Mouse (Mus musculus): ENCODE measurements around the gene Xylt1.

Xylt1 gene

DNA sequence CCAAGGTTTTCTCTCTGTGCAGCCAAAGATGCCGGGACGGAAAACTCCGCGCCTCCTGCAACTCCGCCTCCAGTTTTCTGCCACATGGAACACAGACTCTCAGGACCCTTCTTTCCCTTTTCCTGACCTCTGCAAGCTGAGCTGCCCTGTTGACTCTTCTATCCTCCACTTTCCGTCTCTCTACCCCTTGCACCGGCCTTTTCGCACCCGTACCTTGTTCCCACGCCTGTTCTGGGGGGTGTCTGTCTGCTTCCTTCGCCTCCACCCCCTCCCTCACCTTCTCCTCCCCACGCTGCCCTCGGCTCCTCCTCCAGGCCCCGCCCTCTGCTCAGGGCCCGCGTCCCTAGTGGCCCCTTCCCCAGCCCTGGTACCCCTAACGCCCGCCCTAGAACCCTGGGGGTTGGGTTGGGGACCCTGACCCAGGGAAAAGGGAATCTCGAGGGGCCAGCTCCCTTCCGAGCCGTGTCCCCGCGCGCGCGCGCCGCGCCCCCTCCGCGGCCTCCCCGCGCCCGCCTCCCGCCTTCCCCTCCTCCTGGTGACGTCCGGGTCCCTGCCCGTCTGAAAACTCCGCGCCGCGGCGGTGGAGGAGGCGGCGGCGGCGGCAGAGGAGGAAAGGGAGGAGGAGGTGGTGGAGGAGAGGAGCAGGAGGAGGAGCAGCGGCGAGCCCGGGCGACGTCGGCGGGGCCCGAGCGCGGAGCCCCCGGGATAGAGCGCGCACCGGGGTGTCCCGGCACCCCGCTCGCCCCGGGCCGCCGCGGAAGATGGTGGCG, at the start of gene Xylt1:
Gene Xylt1, plus strand, starts transcription at position 562 of the 770 bp plus-strand sequence.
- peak; percentile 74 for DNase-seq (ENCODE audit: low spot score)

DNA sequence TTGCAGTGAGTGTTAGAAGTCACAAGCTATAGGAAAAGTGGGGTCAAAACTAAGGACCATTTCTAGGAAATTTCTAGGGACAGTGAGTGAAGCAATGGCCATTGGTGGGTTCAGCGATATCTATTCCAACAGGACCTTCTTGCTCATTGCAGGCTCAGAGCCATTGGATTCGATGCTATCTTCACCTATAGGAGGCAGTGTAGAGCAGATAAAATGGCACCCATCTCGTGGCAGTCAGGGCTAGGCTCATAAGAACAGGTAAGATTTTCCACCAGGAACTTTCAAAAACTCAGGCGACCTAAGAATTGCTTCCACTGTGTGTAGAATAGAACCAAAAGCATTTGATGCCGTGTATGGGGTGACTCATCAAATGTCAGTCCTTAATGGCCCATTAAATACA, 46.8 kb upstream of the Xylt1 start:
- no peak for DNase-seq (ENCODE audit: low spot score)

DNA sequence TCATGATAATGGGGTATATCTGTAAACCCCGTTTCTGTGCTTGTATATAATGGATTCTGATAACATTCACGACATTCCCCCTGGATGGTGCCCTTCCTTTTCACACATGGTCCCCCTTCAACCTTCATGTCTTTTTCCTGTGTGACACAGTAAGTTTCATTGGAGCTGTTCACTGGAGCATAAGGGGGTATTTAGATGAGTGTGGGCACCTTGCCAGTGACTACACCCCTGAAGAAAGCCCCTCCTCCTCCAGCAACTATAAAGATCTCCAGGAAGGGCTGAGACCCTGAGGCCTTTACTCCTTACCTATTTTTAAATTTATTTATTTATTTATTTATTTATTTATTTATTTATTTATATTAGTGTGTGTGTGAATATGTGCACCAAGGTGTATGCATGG, 24.5 kb upstream of the Xylt1 start:
- DNase-seq (ENCODE audit: low spot score), result no peak

DNA sequence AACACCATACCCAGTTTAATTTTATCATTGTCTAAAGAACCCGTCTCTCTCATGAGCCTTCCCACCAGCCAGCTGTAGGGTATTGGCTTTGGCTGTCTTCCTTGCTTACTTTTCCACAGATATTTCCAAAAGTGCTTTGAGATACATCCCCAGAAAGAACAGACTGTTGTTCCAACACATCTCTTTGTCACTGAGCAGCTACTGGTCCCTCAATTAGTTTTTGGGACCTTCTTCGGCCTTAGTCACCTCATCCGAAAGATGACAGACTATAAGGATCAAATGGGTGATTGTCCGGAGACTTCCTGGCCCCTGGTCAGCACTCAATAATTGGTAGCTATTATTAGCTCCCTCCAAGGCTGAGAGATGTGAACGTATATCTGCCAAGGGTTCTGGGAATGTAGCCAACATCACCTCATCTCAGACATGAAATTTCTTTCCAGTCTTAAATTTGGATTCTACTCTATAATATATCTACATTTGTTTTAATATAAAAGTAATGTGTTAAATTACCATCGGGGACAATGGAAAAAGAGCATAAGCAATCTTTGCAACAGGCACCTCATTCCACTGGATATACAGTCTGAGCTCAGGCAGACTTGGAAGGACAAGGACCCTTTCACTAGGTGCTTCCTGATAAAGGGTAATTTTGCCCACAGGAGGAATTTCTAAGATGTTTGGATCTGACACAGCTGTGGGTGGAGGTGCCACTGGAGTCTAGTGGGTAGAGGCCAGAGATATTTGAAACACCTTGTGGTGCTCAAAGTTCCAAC, 23.2 kb upstream of the Xylt1 start:
- DNase-seq (ENCODE audit: low spot score), result no peak

DNA sequence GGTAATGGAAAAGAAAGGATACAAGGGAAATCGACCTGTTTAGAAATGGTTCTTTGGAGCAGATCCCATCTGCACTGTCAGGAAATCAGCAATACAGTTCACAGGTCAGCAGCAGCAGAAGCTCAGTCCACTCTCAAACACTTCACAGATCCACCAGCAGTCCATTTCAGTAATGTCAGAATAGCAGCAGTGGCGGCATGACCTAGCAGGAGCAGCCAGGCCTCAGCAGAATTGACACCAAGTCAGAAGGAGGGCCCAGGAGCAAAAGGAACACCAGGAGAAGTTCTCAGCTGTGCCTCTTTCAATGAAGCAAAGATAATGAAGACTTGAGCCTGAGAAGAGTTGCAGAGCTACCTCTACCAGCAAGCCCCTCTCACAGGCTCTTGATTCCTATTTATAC, 19.5 kb upstream of the Xylt1 start:
- no peak for DNase-seq (ENCODE audit: low spot score)

DNA sequence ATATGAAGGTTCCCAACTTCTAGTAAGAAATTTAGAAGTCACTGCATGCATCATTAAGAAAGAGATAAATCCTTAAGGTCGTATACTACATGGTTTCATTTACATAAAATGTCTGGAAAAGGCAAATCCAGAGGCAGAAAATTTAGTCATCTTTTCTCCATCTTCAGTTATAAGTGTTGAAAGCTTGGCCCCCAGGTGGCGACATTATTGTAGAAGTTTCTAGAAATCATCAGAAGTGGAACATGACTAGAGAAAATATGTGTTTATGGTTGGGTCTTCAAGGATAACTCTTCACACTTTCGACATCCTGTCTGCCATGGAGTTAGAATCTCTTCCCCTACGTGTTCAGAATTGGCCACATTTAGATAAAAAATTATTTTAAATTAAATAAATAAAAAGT, 18.3 kb upstream of the Xylt1 start:
- DNase-seq (ENCODE audit: low spot score), result no peak

DNA sequence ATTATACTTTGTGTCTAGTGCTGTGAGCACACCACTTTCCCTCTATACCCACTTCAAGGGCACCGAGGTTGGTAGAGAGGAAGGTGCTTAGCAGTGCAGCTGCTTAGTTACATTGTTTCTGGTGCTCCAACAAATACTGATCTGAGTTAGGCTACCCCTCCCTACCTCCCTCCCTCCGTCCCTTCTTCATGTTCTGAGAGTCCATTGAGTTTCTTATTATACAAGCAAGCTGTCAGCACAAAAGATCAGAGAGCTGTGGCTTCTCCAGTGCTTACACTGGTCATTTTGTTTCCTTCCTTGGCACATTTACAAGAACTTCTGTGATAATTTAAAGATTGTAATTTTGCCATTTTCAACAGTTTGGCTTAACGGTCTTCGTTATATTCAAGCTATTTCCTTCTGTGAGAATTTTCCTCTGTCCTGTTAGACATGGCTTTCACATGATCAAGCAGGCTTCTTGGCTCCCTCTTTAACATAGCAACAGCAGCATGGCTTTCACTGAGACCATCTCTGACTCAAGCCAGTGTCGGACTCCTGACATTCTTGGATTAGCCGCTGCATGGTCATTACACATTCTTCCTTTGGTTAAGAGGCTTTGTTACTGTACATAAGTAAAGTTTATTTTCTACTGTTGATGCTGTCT, 12.0 kb upstream of the Xylt1 start:
- no peak for DNase-seq (ENCODE audit: low spot score)

DNA sequence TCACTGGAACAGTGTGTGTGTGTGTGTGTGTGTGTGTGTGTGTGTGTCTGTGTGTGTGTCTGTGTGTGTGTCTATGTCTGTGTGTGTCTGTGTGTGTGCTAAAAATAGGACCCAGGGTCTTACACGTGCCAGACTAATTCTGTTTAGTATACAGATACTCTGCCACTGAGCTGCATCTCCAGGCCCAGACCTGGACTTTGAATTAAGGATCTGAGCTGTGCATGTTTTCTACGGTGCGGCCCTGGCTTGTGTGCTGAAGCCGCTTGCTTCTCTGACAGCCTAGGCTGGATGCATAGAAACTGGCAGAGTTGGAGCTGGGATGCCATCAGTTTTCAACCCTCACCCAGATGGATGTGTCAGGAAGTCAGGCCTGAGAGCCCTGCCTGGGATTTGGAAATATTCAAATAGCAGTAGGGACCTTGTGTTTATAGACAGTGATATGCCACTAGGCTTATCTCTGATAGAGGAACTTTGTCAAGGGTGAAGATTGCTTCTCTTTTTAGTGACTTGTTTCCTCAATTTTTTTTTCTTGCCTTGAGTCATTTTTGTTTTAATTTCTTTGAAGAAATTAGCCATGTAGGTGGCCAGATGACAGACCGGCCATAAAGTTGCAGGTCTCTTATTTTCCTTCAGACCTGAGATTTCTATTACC, 11.4 kb upstream of the Xylt1 start:
- DNase-seq (ENCODE audit: low spot score), result no peak

DNA sequence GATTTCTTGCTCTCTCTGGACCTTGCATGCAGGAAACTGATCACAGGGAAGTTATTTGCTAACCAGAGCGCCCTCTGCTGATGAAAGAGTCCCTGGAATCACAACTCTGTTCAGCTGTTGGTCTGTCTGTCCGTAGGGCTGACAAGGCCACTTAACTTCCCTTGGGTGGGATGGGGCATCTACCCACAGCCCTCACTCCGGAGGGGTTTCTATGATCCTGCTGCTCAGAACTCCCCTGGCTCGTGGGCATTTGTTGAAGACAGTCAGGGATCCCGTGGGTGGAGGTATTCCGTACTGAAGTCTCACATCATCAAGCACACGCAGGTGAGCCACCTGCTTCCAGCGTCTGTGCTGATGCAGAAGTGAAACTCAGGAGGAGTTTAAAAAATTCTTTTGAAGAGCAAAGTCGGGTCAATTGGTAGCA, 4.9 kb upstream of the Xylt1 start:
- DNase-seq (ENCODE audit: low spot score), result peak; percentile 66

DNA sequence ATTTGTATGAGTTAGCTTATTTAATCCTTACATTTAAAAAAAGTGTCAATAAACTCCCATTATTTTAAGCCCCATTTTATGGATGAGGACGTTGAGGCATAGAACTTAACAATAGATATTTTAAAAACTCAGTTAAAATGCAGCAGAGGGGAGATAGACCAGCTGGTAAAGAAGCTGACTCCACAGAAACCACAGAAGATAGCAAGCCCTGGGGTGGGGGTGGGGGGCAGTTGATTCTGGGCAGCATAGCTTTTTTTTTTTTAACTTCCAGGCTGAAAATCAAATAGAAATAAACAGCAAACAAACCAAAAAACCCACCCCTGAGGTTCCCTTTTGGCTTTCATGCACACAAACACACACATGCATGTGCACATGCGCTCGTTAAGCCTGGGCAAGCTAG, 3.6 kb upstream of the Xylt1 start:
- no peak for DNase-seq (ENCODE audit: low spot score)

DNA sequence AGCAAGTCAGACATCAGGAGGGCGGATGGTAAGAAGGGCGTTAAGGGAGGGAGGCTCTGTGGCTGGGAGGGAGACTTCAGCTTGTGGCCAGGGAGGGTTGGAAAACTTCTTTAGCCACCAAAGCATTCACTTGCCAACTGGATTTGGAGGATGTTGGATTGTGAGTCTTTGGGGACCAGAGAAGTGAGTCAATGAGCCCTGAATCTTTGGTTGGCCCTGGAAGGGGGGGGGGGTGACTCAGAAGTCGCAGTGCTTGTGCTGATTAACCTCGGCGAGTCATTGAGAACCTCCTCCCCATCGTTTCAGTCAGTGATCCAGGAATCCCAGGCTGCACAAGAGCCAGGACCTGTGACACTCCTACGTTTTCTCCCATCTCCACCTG, 752 bp upstream of the Xylt1 start:
- DNase-seq (ENCODE audit: low spot score), result no peak

DNA sequence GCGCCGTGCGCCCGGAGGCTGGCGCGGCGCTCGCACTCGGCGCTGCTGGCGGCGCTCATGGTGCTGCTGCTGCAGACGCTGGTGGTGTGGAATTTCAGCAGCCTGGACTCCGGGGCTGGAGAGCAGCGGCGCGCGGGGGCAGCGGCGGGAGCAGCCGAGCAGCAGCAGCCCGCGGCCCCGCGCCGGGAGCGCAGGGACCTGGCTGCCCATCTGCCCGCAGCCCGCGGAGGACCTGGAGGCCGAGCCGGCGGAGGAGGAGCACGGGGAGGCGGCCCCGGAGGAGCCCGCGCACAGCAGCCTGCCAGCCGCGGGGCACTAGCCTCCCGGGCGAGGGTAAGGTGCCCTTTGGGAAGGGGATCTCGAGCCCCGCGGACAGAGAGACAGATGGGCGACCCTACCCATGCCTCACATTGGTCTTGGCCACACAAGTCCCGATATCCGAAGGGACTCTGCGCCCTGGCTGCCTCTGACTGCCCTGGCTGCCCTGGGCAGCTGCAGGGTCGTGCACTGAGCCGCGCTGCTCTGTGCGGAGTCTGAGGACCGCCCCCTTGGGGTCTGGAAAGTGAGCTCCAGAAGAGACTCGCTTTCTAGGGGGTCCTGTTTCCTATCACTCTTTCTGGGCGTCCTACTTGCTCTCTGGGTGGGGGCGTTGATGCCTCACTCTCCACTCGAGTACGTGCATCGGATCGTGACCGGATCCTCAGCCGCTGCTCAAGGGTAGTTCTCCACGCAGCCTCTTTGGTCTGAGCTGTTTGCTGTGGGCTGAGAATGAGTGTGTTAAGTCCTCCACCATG, 606 bp downstream of the Xylt1 start:
- peak; percentile 26 for DNase-seq (ENCODE audit: low spot score)

DNA sequence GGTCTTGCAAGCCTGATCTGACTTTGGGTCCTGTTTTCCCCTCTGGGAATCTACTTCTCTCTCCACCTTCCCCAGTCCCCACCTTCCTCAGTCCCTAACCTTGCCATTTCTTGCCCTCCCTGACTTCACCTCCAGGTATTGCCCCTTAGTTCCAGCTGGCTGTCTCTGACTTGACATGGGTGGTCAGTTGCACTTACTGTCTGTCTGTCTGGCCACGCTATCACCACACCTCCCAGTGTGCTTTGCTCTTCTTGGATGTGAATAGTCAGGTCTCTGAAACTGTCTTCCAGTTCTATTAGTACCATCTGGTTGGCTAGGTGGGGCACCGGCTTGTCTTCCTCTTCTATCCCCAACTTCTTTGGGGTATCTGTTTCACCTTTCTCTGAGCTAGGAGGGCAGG, 1.2 kb downstream of the Xylt1 start:
- no peak for DNase-seq (ENCODE audit: low spot score)

DNA sequence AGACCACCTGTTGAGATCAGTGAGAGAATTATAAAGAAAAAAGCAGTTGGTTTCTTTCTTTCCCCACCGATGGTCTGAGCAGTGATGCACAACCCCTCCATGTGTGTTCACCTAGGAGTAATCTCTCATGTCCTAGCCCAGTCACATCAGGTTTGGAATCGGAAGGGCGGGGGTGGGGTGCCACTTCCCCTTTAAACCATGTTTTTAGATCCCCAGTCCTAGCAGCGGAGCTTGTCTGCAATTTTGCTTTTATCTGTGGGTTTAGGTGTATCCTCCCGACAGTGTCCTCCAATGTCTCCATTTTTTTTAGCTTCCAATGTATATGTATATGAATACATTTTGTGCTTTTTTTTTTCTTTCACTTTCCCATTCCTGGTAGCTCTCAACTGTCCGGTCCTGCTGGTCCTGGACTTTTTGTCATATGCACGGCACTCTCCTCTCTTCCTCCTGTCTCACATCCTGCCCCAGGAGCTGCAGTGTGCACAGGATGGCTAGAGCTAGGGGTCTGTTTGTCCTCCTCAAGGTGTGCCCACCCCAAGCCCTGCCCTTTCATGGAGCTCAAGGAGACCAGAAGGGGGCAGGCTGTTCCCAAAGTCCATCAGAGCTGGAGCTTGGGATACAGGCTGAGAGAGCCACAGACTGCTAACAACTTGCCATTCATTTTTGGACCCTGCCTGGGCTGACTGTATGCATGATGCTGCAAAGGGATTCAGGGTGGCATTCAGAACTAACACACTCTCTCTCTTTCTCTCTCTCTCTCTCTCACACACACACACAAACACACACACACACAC, 2.6 kb downstream of the Xylt1 start:
- no peak for DNase-seq (ENCODE audit: low spot score)

DNA sequence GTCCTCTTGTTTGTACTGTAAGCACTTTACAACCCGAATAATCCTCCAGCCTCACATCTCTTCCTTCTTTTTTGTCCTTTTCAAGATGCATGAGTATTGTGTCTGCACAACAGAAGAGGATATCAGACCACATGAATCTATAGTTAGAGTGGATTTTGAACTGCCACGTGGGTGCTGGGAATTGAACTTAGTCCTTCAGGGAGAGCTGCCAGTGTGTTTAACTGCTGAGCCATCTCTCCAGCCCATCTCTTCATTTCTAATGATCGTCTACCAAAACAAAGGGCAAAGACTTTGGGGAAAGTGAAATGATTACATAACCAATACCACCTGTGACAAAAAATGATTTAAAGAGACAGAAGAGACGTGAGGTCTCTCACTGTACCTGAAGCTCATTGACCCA, 5.6 kb downstream of the Xylt1 start:
- no peak for DNase-seq (ENCODE audit: low spot score)

DNA sequence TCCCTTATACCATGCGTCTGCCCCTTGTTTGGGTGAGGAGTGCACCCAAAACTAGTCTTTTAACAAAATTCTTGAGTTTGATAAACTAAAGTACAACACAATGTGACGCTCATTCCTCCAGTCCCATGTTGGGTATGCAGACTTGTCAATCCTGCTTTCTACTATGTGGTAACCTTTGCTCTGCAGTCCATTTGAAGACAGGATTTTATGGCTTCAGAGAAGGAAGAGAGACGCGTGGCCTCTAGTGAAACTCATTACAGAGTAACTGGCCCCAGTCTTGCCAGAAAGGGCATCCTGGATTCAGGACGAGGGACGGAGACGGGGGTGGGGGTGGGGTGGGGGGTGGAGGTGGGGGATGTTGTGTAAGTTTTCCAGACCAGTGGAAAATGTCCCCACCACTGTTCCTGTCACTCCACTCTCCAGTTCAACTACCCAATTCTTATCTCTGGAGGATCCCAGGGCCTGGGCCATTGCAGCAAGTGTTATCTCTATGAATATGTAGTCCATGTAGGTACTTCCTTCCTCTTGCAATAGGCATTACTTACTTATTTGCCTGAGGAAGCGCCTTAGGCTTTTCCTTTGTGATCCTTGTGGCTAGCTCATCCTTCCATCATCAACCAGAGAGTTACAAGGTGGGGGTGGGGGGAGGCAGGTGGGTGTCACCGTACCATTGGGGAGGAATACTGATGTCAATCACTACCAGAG, 7.7 kb downstream of the Xylt1 start:
- no peak for DNase-seq (ENCODE audit: low spot score)

DNA sequence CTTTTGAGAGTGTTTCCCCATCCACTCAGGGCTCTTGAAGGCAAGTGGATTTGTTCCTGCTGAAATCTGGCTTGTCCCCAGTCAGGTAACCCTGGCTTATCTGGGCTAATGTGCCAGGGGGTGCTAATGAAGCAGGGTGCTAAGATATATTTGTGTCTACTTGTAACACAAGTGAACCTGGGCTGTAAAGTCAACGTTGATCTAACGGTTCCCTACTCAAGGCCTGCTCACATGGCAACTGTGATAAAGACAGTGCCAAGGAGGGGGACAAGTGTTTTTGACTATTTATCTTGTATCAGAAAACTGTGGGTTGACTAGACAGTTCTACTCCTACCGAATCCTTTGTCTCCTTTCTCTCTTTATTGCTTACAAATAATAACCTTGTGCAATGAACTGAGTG, 8.3 kb downstream of the Xylt1 start:
- no peak for DNase-seq (ENCODE audit: low spot score)

DNA sequence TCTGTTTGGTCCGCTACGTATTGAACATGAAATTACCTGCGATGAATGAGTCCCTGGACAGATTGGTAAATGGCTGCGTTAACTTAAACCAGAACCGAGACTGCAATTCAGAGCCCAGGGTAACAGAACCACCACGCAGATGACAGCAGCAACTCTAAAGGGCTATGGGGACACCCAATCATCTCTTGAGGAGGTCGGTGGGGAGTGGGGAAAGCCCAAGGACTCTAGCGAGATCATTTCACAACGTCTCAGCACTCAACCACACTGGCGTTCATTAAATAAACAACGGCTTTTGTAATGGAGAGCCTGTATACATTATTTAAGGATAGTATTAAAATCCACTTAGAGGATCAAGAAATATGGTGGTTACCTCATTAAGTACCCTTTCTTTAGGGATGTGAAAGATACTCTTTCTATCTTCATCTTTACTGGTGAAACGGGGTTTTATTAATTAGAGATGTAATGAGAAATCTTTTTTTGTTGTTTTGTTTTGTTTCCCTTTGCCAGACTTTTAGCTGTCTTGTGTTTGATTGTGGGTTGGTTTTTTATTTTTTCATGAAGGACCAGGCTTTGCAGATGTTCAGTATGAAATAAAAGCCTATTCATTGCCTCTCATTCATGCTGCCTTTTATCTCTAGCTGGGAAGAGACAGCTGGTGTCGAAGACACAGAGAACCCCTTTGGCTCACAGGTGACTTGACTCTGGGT, 12.2 kb downstream of the Xylt1 start:
- no peak for DNase-seq (ENCODE audit: low spot score)

DNA sequence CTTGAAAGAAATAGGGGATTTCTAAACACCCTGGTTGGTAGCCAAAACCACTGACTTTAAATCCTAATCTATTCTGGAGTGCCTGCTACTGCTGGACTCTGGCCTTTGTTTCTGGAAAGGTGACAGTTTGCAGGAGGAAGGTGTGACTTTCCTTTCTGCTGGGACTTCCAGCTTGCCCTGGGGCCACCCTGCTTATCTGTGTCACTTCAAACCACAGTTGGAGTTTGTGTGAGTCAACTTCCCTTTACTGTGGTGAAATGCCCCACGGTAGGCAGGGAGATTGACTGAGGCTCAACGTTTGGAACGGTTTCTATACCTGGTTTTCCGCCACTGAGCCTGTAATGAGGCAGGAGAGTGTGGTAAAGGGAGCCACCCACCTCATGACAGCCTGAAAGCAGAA, 13.2 kb downstream of the Xylt1 start:
- DNase-seq (ENCODE audit: low spot score), result no peak

DNA sequence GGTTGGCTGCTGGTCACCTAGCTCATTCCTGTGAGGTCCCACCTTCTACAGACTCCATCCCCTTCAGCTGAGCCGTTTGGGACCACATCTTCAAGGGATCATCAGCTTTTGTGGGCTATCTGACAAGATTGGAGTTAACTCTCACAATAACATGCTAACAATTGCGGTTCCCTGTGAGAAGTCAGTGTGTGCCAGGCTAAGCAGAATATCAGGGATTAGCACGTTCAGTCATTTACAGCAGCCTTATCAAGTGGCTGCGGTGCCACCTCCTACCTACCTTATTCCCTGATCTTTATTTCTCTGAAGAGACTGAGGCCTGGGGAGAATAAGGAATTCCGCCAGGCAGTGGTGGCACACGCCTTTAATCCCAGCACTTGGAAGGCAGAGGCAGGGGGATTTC, 13.6 kb downstream of the Xylt1 start:
- no peak for DNase-seq (ENCODE audit: low spot score)

Measured in urinary bladder, postnatal 25 days (tissue).